Mouse (Mus musculus): ENCODE results near the gene Gtf3c2. TPM values are rescaled to one million over a fixed set of nuclear protein-coding genes. Genes with fewer than 3 reads are reported as not detected.
A peak's percentile ranks its signal among the peaks of the same experiment; 100 is the strongest.

Gtf3c2 gene
- polyA plus RNA-seq, 1 experiment from 2014 or later: 87.5 TPM

- ATAC-seq (ENCODE audit: insufficient number of reproducible peaks, insufficient read depth, low FRiP score, low TSS enrichment, low read depth): no peak
- no peak overlapping the region for H3K27ac ChIP-seq
- no peaks in the 10 kb centered on the region for H3K4me1 ChIP-seq
- no peaks in the 10 kb centered on the region for H3K9me3 ChIP-seq
- H3K4me2 ChIP-seq: no peak overlapping the region
- H3K4me3 ChIP-seq: no peak overlapping the region
- peaks cover 94% of the 10 kb centered on the region for H3K36me3 ChIP-seq
- H3K27me3 ChIP-seq: no peaks in the 10 kb centered on the region
- WGBS: 89% methylated on average over 4 of the region's 4 CpGs
- H3K9ac ChIP-seq: no peak overlapping the region
Measured at GRCm38 (mm10) chr5:31168630-31169029, 11.3 kb downstream of the Gtf3c2 start.

- ATAC-seq (ENCODE audit: insufficient number of reproducible peaks, insufficient read depth, low FRiP score, low TSS enrichment, low read depth): no peak
- Histone ChIP-seq H3K4me2 (no peak overlapping the region), H3K4me1 (no peaks in the 10 kb centered on the region), H3K9me3 (no peaks in the 10 kb centered on the region), H3K9ac (no peak overlapping the region), H3K27ac (no peak overlapping the region), H3K27me3 (no peaks in the 10 kb centered on the region), H3K4me3 (no peak overlapping the region), H3K36me3 (peaks cover 91% of the 10 kb centered on the region)
- WGBS: 100% methylated on average over 1 of the region's 1 CpGs
Measured at GRCm38 (mm10) chr5:31164878-31165277, 15.1 kb downstream of the Gtf3c2 start.

- Histone ChIP-seq H3K4me1 (no peaks in the 10 kb centered on the region), H3K4me3 (no peak overlapping the region), H3K36me3 (peaks cover 91% of the 10 kb centered on the region), H3K27me3 (no peaks in the 10 kb centered on the region), H3K9me3 (no peaks in the 10 kb centered on the region), H3K4me2 (no peak overlapping the region), H3K9ac (no peak overlapping the region), H3K27ac (no peak overlapping the region)
- no peak for ATAC-seq (ENCODE audit: insufficient number of reproducible peaks, insufficient read depth, low FRiP score, low TSS enrichment, low read depth)
Measured at GRCm38 (mm10) chr5:31162462-31162861, 17.5 kb downstream of the Gtf3c2 start.

- H3K9me3 ChIP-seq: no peaks in the 10 kb centered on the region
- H3K4me3 ChIP-seq: peak within 1 kb of the TSS; percentile 69
- peak within 1 kb of the TSS; percentile 80 for H3K27ac ChIP-seq
- peak; percentile 90 for ATAC-seq (ENCODE audit: insufficient number of reproducible peaks, insufficient read depth, low FRiP score, low TSS enrichment, low read depth)
- under 1% methylated on average over 19 of the region's 19 CpGs for WGBS
- peak within 1 kb of the TSS; percentile 80 for H3K9ac ChIP-seq
- peak within 1 kb of the TSS; percentile 88 for H3K4me2 ChIP-seq
- peaks cover 13% of the 10 kb centered on the region for H3K4me1 ChIP-seq
- no peaks in the 10 kb centered on the region for H3K27me3 ChIP-seq
- H3K36me3 ChIP-seq: peaks cover 54% of the 10 kb centered on the region
Measured at GRCm38 (mm10) chr5:31154152-31154553, 25.8 kb downstream of the Gtf3c2 start, which contains the start of gene Mpv17. Gene Mpv17 (minus strand): TSS chr5:31154251.

GRCm38 (mm10) chr5:31153516-31154151 is 26.3 kb downstream of the Gtf3c2 start:
- H3K27ac ChIP-seq: peak overlapping the region; percentile 80
- peak overlapping the region; percentile 80 for H3K9ac ChIP-seq
- H3K4me1 ChIP-seq: peaks cover 13% of the 10 kb centered on the region
- 0 out of 2 replicates have a peak, but pooled peaks have one; percentile 12 for ATAC-seq (ENCODE audit: insufficient number of reproducible peaks, insufficient read depth, low FRiP score, low TSS enrichment, low read depth)
- H3K4me3 ChIP-seq: peak overlapping the region; percentile 69
- H3K36me3 ChIP-seq: peaks cover 49% of the 10 kb centered on the region
- no peaks in the 10 kb centered on the region for H3K9me3 ChIP-seq
- peak overlapping the region; percentile 88 for H3K4me2 ChIP-seq
- H3K27me3 ChIP-seq: no peaks in the 10 kb centered on the region
- WGBS: 40% methylated on average over 6 of the region's 6 CpGs

GRCm38 (mm10) chr5:31151746-31152145 is 28.2 kb downstream of the Gtf3c2 start:
- Histone ChIP-seq H3K4me1 (peaks cover 13% of the 10 kb centered on the region), H3K4me2 (no peak overlapping the region), H3K9me3 (no peaks in the 10 kb centered on the region), H3K27ac (no peak overlapping the region), H3K4me3 (no peak overlapping the region), H3K27me3 (no peaks in the 10 kb centered on the region), H3K36me3 (peaks cover 41% of the 10 kb centered on the region), H3K9ac (no peak overlapping the region)
- 96% methylated on average over 3 of the region's 3 CpGs for WGBS
- ATAC-seq (ENCODE audit: insufficient number of reproducible peaks, insufficient read depth, low FRiP score, low TSS enrichment, low read depth): no peak

GRCm38 (mm10) chr5:31149781-31150180 is 30.2 kb downstream of the Gtf3c2 start:
- H3K27me3 ChIP-seq: no peaks in the 10 kb centered on the region
- ATAC-seq (ENCODE audit: insufficient number of reproducible peaks, insufficient read depth, low FRiP score, low TSS enrichment, low read depth): no peak
- peaks cover 43% of the 10 kb centered on the region for H3K36me3 ChIP-seq
- peaks cover 11% of the 10 kb centered on the region for H3K4me1 ChIP-seq
- H3K27ac ChIP-seq: no peak overlapping the region
- H3K4me2 ChIP-seq: no peak overlapping the region
- H3K9me3 ChIP-seq: no peaks in the 10 kb centered on the region
- 90% methylated on average over 4 of the region's 4 CpGs for WGBS
- H3K4me3 ChIP-seq: no peak overlapping the region
- no peak overlapping the region for H3K9ac ChIP-seq

GRCm38 (mm10) chr5:31138968-31139425 is 40.9 kb downstream of the Gtf3c2 start:
- peaks cover 23% of the 10 kb centered on the region for H3K4me1 ChIP-seq
- no peak for ATAC-seq (ENCODE audit: insufficient number of reproducible peaks, insufficient read depth, low FRiP score, low TSS enrichment, low read depth)
- peaks cover 17% of the 10 kb centered on the region for H3K36me3 ChIP-seq
- H3K9me3 ChIP-seq: no peaks in the 10 kb centered on the region
- H3K4me2 ChIP-seq: peak overlapping the region; percentile 45
- WGBS: 14% methylated on average over 9 of the region's 9 CpGs
- no peak overlapping the region for H3K27ac ChIP-seq
- H3K4me3 ChIP-seq: peak overlapping the region; percentile 29
- H3K27me3 ChIP-seq: peaks cover 62% of the 10 kb centered on the region
- no peak overlapping the region for H3K9ac ChIP-seq

- ATAC-seq (ENCODE audit: insufficient number of reproducible peaks, insufficient read depth, low FRiP score, low TSS enrichment, low read depth): no peak
- Histone ChIP-seq H3K4me2 (peak within 1 kb of the TSS; percentile 45), H3K9me3 (no peaks in the 10 kb centered on the region), H3K27ac (no peak within 1 kb of the TSS), H3K36me3 (peaks cover 12% of the 10 kb centered on the region), H3K4me3 (peak within 1 kb of the TSS; percentile 29), H3K27me3 (peaks cover 67% of the 10 kb centered on the region), H3K9ac (no peak within 1 kb of the TSS), H3K4me1 (peaks cover 23% of the 10 kb centered on the region)
- WGBS: 2% methylated on average over 52 of the region's 52 CpGs
Measured at GRCm38 (mm10) chr5:31138241-31138967, 41.5 kb downstream of the Gtf3c2 start, which contains the start of gene Ucn. Gene Ucn (minus strand): TSS chr5:31138829.

GRCm38 (mm10) chr5:31137658-31138057 is 42.3 kb downstream of the Gtf3c2 start:
- H3K4me2 ChIP-seq: peak overlapping the region; percentile 45
- ATAC-seq (ENCODE audit: insufficient number of reproducible peaks, insufficient read depth, low FRiP score, low TSS enrichment, low read depth): no peak
- H3K27me3 ChIP-seq: peaks cover 67% of the 10 kb centered on the region
- no peak overlapping the region for H3K9ac ChIP-seq
- H3K4me3 ChIP-seq: peak overlapping the region; percentile 29
- H3K36me3 ChIP-seq: peaks cover 9% of the 10 kb centered on the region
- H3K4me1 ChIP-seq: peaks cover 23% of the 10 kb centered on the region
- H3K27ac ChIP-seq: no peak overlapping the region
- WGBS: 1% methylated on average over 13 of the region's 13 CpGs
- no peaks in the 10 kb centered on the region for H3K9me3 ChIP-seq

GRCm38 (mm10) chr5:31136730-31137424 is 43.1 kb downstream of the Gtf3c2 start:
- peaks cover 73% of the 10 kb centered on the region for H3K27me3 ChIP-seq
- peaks cover 23% of the 10 kb centered on the region for H3K4me1 ChIP-seq
- WGBS: under 1% methylated on average over 33 of the region's 33 CpGs
- no peak for ATAC-seq (ENCODE audit: insufficient number of reproducible peaks, insufficient read depth, low FRiP score, low TSS enrichment, low read depth)
- H3K9me3 ChIP-seq: no peaks in the 10 kb centered on the region
- peaks cover 9% of the 10 kb centered on the region for H3K36me3 ChIP-seq
- H3K9ac ChIP-seq: no peak overlapping the region
- H3K27ac ChIP-seq: no peak overlapping the region
- H3K4me2 ChIP-seq: peak overlapping the region; percentile 45; the same call in 1 of the 2 replicates
- H3K4me3 ChIP-seq: no peak overlapping the region
